Mouse (Mus musculus): ENCODE measurements around the gene Tmcc3. TPM values are rescaled to one million over a fixed set of nuclear protein-coding genes. Genes with fewer than 3 reads are reported as not detected.
A peak's percentile ranks its signal among the peaks of the same experiment; 100 is the strongest.

Tmcc3 gene
- polyA plus RNA-seq, 1 experiment from 2014 or later = 7.2 TPM

GRCm38 (mm10) chr10:94619586-94619985 is 307.8 kb downstream of the Tmcc3 start:
- Histone ChIP-seq H3K4me2 (replicated peaks) (no peak overlapping the region), H3K9me3 (no peaks in the 10 kb centered on the region), H3K4me1 (peaks cover 22% of the 10 kb centered on the region), H3K9ac (no peak overlapping the region), H3K4me3 (no peak overlapping the region), H3K27me3 (peaks cover 13% of the 10 kb centered on the region), H3K36me3 (no peaks in the 10 kb centered on the region), H3K27ac (no peak overlapping the region)
- ATAC-seq (ENCODE audit: insufficient number of reproducible peaks, insufficient read depth, low FRiP score, low TSS enrichment) = no peak
- 88% methylated on average over 5 of the region's 5 CpGs for WGBS

- 59% methylated on average over 6 of the region's 6 CpGs for WGBS
- Histone ChIP-seq H3K27me3 (peaks cover 13% of the 10 kb centered on the region), H3K27ac (no peak overlapping the region), H3K4me1 (peaks cover 22% of the 10 kb centered on the region), H3K36me3 (no peaks in the 10 kb centered on the region), H3K9me3 (no peaks in the 10 kb centered on the region), H3K4me3 (no peak overlapping the region), H3K9ac (no peak overlapping the region), H3K4me2 (replicated peaks) (no peak overlapping the region)
- ATAC-seq (ENCODE audit: insufficient number of reproducible peaks, insufficient read depth, low FRiP score, low TSS enrichment) = no peak
Observed at GRCm38 (mm10) chr10:94620561-94620960, 308.8 kb downstream of the Tmcc3 start.

- 4% methylated on average over 13 of the region's 13 CpGs for WGBS
- peaks cover 22% of the 10 kb centered on the region for H3K4me1 ChIP-seq
- H3K9ac ChIP-seq = no peak overlapping the region
- peak overlapping the region; percentile 21; the same call in 1 of the 2 replicates for H3K4me2 ChIP-seq (replicated peaks)
- no peak overlapping the region for H3K27ac ChIP-seq
- peak; percentile 53; the same call in 1 of the 2 replicates for ATAC-seq (ENCODE audit: insufficient number of reproducible peaks, insufficient read depth, low FRiP score, low TSS enrichment)
- H3K36me3 ChIP-seq = no peaks in the 10 kb centered on the region
- H3K9me3 ChIP-seq = no peaks in the 10 kb centered on the region
- peaks cover 13% of the 10 kb centered on the region for H3K27me3 ChIP-seq
- H3K4me3 ChIP-seq = no peak overlapping the region
Observed at GRCm38 (mm10) chr10:94621420-94622225, 309.9 kb downstream of the Tmcc3 start.

- peaks cover 22% of the 10 kb centered on the region for H3K4me1 ChIP-seq
- 20% methylated on average over 5 of the region's 5 CpGs for WGBS
- no peak overlapping the region for H3K27ac ChIP-seq
- H3K9ac ChIP-seq = no peak overlapping the region
- H3K4me3 ChIP-seq = no peak overlapping the region
- H3K4me2 ChIP-seq (replicated peaks) = no peak overlapping the region
- no peaks in the 10 kb centered on the region for H3K36me3 ChIP-seq
- no peaks in the 10 kb centered on the region for H3K9me3 ChIP-seq
- no peak for ATAC-seq (ENCODE audit: insufficient number of reproducible peaks, insufficient read depth, low FRiP score, low TSS enrichment)
- H3K27me3 ChIP-seq = peaks cover 13% of the 10 kb centered on the region
Observed at GRCm38 (mm10) chr10:94622281-94622680, 310.5 kb downstream of the Tmcc3 start.

GRCm38 (mm10) chr10:94622828-94623227 is 311.1 kb downstream of the Tmcc3 start:
- no peak for ATAC-seq (ENCODE audit: insufficient number of reproducible peaks, insufficient read depth, low FRiP score, low TSS enrichment)
- H3K4me1 ChIP-seq = peaks cover 22% of the 10 kb centered on the region
- H3K9me3 ChIP-seq = no peaks in the 10 kb centered on the region
- H3K27ac ChIP-seq = no peak overlapping the region
- peaks cover 13% of the 10 kb centered on the region for H3K27me3 ChIP-seq
- 34% methylated on average over 9 of the region's 9 CpGs for WGBS
- no peak overlapping the region for H3K9ac ChIP-seq
- H3K36me3 ChIP-seq = no peaks in the 10 kb centered on the region
- no peak overlapping the region for H3K4me2 ChIP-seq (replicated peaks)
- no peak overlapping the region for H3K4me3 ChIP-seq

- H3K9ac ChIP-seq = no peak overlapping the region; the same call in 1 of the 2 replicates
- WGBS = 5% methylated on average over 10 of the region's 10 CpGs
Observed at GRCm38 (mm10) chr10:94623617-94624016, 311.9 kb downstream of the Tmcc3 start.

GRCm38 (mm10) chr10:94625036-94625435 is 313.3 kb downstream of the Tmcc3 start:
- 82% methylated on average over 9 of the region's 9 CpGs for WGBS
- no peak for ATAC-seq (ENCODE audit: insufficient number of reproducible peaks, insufficient read depth, low FRiP score, low TSS enrichment)
- Histone ChIP-seq H3K27ac (no peak overlapping the region), H3K4me3 (no peak overlapping the region), H3K4me2 (replicated peaks) (no peak overlapping the region), H3K4me1 (peaks cover 22% of the 10 kb centered on the region), H3K9me3 (no peaks in the 10 kb centered on the region), H3K9ac (no peak overlapping the region), H3K27me3 (peaks cover 13% of the 10 kb centered on the region), H3K36me3 (no peaks in the 10 kb centered on the region)

More at GRCm38 (mm10) chr10:94623617-94624016, 311.9 kb downstream of the Tmcc3 start:
- Histone ChIP-seq H3K27ac (no peak overlapping the region), H3K9me3 (no peaks in the 10 kb centered on the region), H3K36me3 (no peaks in the 10 kb centered on the region), H3K4me1 (peaks cover 22% of the 10 kb centered on the region), H3K4me2 (replicated peaks) (peak overlapping the region; percentile 34; the same call in 1 of the 2 replicates), H3K27me3 (peaks cover 13% of the 10 kb centered on the region), H3K4me3 (no peak overlapping the region)
- ATAC-seq (ENCODE audit: insufficient number of reproducible peaks, insufficient read depth, low FRiP score, low TSS enrichment) = 0 out of 2 replicates have a peak, but pooled peaks have one; percentile 42

GRCm38 (mm10) chr10:94625606-94626005 is 313.9 kb downstream of the Tmcc3 start:
- Histone ChIP-seq H3K4me1 (peaks cover 22% of the 10 kb centered on the region), H3K4me2 (replicated peaks) (no peak overlapping the region), H3K9ac (no peak overlapping the region), H3K27me3 (peaks cover 7% of the 10 kb centered on the region; the same call in 1 of the 2 replicates), H3K36me3 (no peaks in the 10 kb centered on the region), H3K4me3 (no peak overlapping the region), H3K9me3 (no peaks in the 10 kb centered on the region), H3K27ac (no peak overlapping the region)
- no peak for ATAC-seq (ENCODE audit: insufficient number of reproducible peaks, insufficient read depth, low FRiP score, low TSS enrichment)
- 70% methylated on average over 8 of the region's 8 CpGs for WGBS

- Histone ChIP-seq H3K9me3 (no peaks in the 10 kb centered on the region), H3K27ac (no peak overlapping the region), H3K27me3 (no peaks in the 10 kb centered on the region), H3K4me3 (no peak overlapping the region), H3K36me3 (no peaks in the 10 kb centered on the region), H3K4me2 (replicated peaks) (no peak overlapping the region), H3K4me1 (no peaks in the 10 kb centered on the region), H3K9ac (no peak overlapping the region)
- WGBS = 62% methylated on average over 4 of the region's 4 CpGs
- ATAC-seq (ENCODE audit: insufficient number of reproducible peaks, insufficient read depth, low FRiP score, low TSS enrichment) = no peak
Observed at GRCm38 (mm10) chr10:94630771-94631280, 319.1 kb downstream of the Tmcc3 start.

GRCm38 (mm10) chr10:94631541-94632113 is 319.9 kb downstream of the Tmcc3 start:
- Histone ChIP-seq H3K4me3 (no peak overlapping the region), H3K9ac (no peak overlapping the region), H3K36me3 (no peaks in the 10 kb centered on the region), H3K27me3 (no peaks in the 10 kb centered on the region), H3K9me3 (no peaks in the 10 kb centered on the region), H3K4me2 (replicated peaks) (no peak overlapping the region), H3K27ac (no peak overlapping the region), H3K4me1 (no peaks in the 10 kb centered on the region)
- 72% methylated on average over 11 of the region's 11 CpGs for WGBS
- ATAC-seq (ENCODE audit: insufficient number of reproducible peaks, insufficient read depth, low FRiP score, low TSS enrichment) = no peak

GRCm38 (mm10) chr10:94632245-94632644 is 320.5 kb downstream of the Tmcc3 start:
- no peak overlapping the region for H3K27ac ChIP-seq
- no peaks in the 10 kb centered on the region for H3K9me3 ChIP-seq
- no peak overlapping the region for H3K9ac ChIP-seq
- no peak overlapping the region for H3K4me3 ChIP-seq
- no peaks in the 10 kb centered on the region for H3K27me3 ChIP-seq
- no peaks in the 10 kb centered on the region for H3K4me1 ChIP-seq
- no peak for ATAC-seq (ENCODE audit: insufficient number of reproducible peaks, insufficient read depth, low FRiP score, low TSS enrichment)
- no peaks in the 10 kb centered on the region for H3K36me3 ChIP-seq
- 91% methylated on average over 5 of the region's 5 CpGs for WGBS
- H3K4me2 ChIP-seq (replicated peaks) = no peak overlapping the region

GRCm38 (mm10) chr10:94638599-94638998 is 326.9 kb downstream of the Tmcc3 start:
- H3K4me3 ChIP-seq = no peak overlapping the region
- WGBS = 89% methylated on average over 5 of the region's 5 CpGs
- ATAC-seq (ENCODE audit: insufficient number of reproducible peaks, insufficient read depth, low FRiP score, low TSS enrichment) = no peak

More at GRCm38 (mm10) chr10:94638599-94638998, 326.9 kb downstream of the Tmcc3 start:
- Histone ChIP-seq H3K9me3 (no peaks in the 10 kb centered on the region), H3K4me1 (no peaks in the 10 kb centered on the region), H3K27me3 (no peaks in the 10 kb centered on the region), H3K27ac (no peak overlapping the region), H3K4me2 (replicated peaks) (no peak overlapping the region), H3K9ac (no peak overlapping the region), H3K36me3 (no peaks in the 10 kb centered on the region)
